Mouse (Mus musculus): ENCODE data around the gene Fadd. TPM values are rescaled to one million over a fixed set of nuclear protein-coding genes. Genes with fewer than 3 reads are reported as not detected.

The Fadd gene
- total RNA-seq, 2 experiments from 2014 or later: 16.6 to 16.7 TPM

DNA sequence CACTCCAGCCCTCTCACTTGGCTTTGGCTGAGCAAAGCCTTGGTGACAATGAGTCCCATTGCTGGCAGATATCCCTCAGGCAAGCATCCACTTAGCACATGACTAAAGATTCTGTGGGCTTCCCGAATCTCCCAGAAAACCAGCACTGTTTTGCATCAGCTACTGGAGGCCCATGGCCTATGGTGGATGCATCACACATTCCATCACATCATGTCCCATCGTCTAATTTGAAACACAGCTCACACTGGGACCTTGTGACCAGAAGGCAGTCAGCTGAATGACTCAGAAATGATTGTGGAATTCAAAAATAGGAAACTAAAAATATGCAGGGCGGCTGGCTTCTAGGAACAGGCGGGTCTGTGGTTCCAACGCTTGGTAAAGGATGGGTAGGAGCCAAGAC, 4.4 kb downstream of the Fadd start:
- DNase-seq: peak; percentile 57

DNA sequence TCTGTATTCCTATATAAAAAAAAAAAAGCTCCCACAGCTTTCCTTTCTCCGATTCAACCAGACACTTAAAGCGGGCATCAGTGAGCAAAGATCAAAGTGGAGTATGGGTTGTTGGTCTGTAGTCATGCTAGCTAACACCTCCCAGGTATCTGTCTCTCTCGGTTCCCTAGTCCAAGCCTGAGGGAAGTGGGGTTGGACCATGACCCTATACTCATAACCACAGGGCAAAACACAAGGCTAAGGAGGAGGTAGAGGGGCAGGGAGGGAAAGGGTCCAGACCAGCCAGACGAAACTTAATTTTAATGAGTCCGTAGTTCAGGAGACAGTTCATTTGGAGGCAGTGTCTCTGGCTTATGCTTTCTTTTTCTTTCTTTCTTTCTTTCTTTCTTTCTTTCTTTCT, 10.0 kb downstream of the Fadd start:
- DNase-seq: no peak

DNA sequence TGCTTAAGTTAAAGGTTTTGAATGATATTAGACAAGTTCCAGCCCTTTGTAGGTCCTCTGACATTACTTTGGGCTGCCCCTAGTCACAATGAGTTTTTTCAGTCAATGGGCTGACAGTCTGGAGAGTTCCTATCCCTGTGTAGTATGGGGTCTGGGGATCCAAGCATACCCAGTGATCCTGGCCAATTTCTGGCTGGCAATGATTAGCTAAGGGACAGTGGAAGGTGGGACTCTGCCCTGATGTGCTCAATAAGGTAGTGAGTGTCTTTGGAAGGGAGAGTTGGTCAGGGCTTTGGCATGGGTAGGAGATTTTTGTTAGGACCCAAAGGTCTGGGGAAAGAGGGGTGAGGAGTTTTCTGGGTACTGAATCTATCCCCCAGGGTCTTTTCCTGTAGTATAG, 10.7 kb downstream of the Fadd start:
- no peak for DNase-seq

DNA sequence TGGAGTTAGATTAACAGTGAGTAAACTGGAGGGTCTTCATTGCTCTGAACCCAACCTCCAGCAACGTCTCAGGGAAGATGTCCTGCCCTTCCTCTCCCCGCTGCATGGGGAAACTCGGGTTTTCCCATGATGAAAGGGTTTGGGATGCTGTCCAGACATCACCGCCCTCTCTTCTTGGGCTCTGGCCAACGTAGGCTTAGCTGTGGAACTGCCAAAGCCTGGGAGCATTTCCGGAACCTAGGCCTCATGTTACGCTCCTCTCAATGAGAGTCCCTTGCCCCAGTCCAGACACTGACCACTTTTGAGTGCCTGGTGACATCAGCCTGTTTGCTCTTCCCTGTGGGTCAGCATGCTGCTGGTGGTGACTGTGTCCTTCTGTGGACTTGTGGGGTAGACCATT, 12.8 kb downstream of the Fadd start:
- peak; percentile 87 for DNase-seq

DNA sequence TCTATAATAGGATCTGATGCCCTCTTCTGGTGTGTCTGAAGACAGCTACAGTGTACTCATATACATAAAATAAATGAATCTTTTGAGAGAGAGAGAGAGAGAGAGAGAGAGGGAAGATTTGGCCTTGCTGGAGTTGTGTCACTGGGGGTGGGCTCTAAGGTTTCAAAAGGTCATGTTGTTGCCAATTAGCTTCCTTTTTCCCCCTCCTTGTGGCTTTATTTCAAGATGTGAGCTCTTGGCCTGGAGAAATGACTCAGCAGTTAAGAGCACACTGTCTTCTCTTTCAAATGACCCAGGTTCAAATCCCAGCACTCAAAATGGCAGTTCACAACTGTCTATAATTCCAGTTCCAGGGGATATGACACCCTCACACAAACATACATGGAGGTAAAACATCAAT, 14.2 kb downstream of the Fadd start:
- no peak for DNase-seq

DNA sequence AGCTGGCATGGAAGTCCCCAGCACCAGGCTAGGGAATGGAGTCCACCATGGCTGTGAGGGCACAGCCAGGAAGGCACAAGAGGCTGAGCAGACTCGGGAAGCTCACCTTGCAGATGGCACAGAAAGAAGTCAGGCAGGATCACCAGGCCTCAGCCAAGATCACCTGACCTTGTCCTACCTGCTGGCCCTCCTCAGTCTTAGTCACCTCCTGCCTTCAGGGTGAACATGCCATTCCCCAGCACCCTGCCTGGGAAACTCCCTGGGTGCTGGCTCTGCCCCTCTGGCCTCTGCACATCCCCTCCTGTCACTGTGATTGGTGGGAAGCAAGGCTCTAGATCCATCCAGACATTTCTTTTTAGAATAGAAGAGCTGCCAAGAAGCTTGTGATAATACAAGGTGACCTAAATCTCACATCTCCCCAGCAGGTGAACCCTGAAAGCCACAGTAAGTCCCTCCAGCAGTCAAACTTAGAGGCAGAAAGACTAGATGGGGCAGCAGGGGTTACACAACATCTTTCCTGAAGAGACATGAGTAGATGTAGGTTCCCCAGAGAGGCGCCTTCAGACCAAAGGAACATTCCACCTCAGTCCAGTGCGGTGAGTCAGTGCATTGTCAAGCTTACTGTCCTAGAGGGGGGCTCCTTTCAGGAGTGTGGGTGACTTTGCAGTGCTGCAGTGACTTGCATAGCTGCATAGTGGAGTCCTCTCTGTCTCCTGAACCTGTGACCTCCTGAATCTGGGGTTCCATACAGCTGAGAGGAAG, 15.2 kb downstream of the Fadd start:
- DNase-seq: no peak

DNA sequence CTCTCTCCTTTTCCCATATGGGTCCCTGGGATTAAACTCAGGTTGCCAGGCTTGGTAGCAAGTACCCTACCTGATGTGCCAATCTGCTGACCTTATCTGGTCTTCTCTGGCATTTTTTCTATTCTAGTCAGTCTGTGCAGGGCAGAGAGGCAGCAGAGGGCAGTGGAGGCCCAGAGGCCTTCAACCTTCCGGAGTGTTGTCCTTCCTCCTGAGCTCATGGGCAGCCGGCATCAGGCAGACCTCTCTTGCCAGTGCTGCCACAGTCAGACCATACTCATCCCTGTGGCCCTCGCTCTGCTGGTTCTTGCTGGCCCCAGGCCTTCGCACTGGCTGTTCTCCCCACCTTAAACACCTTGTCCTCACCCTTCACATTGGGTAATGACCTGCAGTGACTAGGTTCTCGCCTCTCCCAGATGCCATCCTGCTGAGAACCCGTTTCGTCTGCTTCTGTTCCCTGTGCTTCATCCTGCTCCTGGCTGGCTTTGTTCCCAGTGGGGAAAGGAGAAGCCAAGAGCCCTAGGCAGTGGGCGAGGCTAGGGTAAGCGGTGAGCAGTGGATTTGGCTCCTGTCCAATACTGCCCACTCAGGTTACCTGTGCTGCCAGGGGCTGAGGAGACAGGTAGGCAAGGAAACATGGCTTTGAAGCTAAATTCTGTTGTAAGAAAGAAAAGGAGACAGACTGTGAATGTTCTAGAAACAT, 18.7 kb downstream of the Fadd start:
- DNase-seq: peak; percentile 54

DNA sequence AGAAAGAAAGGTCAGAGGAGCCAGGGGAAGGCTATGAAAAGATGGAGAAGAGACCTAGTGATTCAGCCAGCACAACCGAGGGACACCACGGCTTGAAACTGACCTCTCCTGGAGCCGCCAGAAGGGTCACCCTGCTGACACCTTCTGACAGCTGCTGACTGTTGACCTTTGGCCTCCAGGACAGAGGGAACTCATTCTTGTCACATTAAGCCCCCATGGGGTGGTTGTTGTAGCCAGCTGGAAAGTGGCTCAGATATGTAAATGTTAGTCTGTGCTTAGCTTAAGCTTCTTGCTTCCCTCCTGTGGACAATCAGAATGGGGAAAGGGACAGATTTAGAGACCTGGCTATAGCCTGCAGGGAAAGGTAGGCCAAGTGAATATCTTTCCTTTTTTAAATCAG, 20.2 kb downstream of the Fadd start:
- DNase-seq: no peak

DNA sequence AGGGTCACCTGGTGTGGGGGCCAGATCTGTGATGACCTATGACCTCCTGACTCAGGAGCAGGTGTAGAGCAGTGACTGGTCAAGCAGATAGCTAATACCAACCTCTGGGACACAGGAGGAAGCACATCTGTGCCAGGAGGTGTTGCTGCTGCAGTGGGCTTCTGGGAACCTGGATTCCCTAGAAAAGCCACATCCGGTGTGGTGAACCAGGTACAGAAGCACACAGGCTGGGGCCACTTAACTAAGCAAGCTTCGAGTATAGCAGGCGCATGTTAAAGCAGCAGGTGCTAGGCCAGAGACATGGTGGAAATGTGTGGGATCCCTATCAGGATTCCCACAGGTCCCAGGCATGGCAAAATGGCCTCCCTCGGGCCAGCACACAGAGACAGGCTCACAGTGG, 21.7 kb downstream of the Fadd start:
- DNase-seq: no peak

DNA sequence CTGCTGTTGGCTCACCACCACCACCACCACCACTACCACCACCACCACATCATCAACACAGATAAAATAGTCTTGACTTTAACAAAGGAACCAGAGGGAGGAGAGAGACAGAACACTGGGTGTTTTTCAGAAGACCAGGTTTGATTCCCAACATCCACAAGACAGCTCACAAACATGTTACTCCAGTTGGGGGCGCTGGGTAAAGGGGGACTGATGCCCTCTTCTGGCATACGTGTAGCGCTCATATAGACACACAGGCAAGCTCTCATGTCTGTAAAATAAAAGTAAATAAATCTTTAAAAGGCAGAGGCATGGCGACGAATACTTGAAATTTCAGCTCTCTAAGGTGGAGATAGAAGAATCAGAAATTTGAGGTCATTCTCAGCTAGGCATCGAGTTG, 23.7 kb downstream of the Fadd start:
- no peak for DNase-seq

DNA sequence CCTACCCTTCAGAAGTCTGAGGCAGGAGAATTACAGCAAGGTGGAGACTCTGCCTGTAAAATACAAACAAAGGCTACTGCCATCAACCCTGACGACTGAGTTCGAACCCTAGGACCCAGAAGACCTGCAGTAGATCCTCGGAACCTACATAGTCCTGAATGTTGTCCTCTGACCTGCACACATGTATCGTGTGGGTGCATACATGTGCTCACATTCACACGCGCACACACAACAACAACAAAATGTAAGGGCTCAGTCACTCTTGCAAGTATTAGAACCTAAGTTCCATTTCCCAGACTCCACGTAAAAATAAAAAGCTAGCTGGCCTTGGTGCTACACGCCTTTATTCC, 28.2 kb downstream of the Fadd start:
- no peak for DNase-seq

DNA sequence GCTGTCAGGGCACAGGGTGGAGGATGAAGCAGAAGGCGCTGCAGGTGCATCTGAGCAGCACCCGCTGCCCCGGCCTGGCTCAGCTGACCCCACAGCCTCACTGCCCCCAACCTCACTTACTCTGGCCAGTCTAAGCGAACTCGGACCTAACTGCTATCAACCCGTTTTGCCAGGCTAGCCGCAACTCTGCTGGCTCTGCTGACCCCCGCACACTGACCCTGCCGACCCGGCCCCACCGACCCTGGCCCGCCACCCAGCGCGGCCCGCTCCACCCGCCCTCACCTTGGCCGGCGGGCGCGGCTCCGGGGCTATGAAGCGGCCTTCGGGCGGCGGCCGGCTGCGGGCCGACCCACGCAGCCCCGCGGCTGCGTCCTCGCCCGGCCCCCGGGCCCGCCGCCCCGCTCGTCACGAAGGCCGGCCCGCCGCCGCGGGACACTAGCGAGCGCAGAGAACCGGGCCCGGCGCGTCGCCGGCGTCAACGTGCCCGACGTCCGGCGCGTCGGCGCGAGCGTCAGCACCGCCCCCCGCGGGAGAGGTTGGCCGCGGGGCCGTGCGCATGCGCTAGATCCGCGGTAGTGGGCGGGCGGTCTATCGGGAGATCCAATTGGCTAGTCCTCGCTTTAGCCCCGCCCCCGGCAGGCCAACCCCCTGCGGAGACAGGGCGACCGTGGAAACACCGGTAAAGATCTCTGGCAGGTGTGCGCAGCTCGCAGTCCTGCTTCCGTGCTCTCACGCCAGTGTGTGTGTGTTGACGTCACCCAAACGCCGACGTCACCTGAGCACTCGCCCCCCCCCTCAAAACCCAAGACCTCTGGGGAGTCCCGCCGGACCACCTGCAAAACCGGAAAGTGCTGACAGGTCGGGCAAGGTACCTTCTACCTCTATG, 28.8 kb downstream of the Fadd start, which contains the start of gene Ppfia1:
Gene Ppfia1, minus strand, starts transcription at position 493 of the 886 bp plus-strand sequence.
- DNase-seq: peak; percentile 99

DNA sequence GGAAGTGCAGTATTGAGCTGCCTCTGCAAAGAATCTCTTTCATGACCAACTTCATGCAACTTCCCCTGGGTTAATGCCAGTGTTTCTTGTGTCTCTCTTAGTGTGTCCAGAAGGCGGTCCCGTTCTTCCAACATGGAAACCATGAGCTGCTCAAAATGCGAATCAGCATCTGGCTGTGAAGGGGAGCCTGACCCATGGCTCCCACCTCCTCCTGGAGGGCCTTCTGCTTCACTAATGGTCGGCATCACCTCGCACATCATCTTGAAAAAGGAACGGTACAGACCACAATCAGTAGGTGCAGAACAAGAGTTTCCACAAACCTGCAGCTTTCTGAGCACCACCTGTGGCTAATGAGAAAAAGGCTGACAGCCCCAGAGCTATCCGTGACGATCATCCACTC, 30.0 kb downstream of the Fadd start:
- DNase-seq: no peak

DNA sequence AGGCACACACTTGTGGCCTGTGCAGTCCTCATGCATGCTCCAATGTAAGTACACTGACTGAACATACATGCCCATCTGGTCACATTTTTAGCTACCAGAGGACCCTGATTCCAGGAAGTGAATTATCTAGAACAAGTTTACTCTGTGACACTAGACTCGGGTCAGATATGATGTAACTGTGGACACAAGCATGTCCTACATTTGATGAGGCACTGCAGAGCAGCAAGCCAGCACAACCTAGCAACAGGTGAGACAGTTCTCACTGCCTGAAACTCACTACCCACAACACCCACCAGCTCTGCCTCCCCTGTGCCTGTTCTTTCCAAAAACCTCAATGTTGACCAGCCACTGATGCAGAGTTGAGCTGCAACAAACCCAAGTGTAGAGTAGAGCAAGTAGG, 31.5 kb downstream of the Fadd start:
- DNase-seq: no peak

DNA sequence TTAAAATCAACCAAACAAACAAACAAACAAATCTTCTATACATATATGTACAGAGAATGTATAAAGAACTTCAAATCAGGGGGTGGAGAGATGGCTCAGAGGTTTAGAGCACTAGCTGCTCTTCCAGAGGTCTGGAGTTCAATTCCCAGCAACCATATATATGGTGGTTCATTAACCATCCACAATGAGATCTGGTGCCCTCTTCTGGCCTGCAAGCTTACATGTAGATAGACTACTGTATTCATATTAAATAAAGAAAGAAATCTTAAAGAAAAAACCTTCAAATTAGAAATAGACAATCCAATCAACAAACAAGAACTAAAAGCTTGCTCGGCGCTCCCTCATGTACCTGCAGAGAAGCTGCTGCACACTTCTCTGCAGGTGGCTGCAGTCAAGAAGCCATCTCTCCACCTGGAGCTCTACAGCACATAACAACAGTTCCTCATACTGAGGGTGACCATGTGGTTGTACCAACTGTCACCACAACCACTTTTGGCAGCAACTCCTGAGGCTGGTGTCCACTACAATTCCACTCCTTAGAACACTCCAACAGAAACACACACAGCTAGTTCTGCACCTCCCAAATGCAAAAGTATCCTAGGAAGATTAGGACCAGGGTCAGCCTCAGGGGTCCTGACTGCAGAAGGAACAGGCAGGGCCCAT, 32.2 kb downstream of the Fadd start:
- no peak for DNase-seq

DNA sequence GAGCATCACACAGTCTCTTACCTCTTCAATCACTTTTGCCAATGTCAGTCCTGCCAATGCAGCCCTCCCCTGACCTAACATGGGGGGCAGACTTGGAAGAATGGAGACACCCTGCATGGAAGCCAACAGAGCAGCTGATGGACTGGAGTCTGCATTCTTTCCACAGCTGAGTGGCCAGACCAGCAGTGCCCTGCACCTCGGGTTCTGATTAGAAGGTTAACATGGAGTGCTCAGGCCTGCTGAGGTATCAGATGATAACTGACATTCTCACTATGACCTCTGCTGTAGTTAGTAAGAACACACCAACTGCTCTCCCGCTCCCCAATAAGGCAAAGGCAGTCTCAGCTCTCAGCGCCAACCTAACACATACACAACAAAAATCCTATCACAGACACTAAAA, 37.0 kb downstream of the Fadd start:
- DNase-seq: peak; percentile 68

DNA sequence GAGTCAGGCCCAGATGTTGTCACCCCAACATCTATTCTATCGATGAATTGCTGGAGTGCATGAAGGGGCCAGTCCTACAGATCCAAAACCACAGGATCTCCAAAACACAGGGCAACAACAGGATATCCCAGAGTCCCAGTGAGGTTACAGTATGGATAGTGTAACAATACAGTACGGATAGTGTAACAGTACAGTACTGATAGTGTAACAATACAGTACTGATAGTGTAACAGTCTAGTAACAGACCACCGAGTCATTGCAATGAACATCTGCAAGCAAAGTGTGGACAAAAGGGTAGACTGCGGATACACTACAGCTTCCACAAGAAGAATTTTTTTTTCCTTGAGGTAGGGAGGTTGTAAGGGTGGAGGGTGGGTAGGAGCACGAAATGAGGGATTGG, 40.9 kb downstream of the Fadd start:
- DNase-seq: no peak

DNA sequence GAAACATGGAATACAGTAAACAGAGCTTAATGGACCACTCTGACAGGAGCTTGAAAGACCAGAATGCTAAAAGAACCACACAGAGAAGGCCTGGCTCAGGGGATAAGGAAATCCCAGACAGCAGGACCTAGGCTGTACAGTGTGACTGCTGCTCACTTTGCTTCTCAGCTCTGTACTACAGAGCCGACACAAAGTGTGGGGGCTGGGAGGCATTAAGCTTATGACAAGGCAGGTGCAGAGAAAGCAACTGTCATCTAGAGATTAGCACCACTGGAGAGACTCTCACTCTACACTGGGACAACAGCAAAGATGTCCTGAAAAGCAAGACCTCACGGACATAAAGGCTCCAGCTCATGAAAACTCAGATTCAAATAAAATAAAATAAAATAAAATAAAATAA, 43.1 kb downstream of the Fadd start:
- no peak for DNase-seq

DNA sequence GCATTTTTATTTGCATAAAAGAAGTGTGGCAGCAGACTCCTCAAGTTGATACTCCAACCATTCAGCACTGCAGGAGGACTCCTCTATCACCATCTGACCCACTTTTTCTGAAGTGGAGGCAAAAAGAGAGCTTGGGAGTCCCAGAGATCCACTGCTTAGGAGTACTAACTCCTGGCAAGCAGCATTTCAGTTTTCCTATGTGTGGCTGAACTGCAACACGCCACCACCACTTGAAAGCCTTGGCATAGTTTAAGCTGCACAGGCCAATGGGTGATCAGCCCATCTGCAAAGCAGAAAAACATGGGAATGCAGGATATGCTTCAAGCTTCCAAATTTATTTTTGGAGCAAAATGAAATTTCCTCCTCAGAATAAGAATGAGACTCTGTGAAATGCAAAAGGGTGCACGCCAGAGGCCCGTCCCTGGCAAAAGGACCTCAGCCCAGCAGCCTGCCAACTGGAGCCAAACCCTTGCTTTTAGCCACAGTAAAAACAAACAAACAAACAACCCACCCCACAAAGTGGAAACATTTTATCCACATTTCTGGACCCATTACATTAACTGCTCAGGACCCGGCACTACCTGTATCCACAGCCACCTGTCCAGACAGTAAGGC, 44.1 kb downstream of the Fadd start:
- peak; percentile 28 for DNase-seq

DNA sequence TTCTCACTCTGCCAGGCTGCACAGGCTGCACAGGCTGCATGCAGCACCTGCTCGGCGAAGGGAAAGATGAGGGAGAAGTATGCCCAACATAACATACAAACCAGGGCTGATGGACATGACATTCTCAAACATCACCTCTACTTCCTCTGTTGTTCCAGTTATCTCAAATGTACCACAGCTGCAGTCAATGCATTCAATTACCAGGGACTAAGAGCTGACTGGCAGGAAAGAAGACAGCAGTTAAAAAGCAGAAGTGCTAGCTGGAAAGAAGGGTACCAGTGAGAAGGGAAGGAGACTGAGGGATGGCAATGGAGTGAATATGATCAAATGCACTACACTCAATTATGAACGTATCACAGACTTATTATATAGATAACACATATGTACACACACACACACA, 45.9 kb downstream of the Fadd start:
- no peak for DNase-seq

DNA sequence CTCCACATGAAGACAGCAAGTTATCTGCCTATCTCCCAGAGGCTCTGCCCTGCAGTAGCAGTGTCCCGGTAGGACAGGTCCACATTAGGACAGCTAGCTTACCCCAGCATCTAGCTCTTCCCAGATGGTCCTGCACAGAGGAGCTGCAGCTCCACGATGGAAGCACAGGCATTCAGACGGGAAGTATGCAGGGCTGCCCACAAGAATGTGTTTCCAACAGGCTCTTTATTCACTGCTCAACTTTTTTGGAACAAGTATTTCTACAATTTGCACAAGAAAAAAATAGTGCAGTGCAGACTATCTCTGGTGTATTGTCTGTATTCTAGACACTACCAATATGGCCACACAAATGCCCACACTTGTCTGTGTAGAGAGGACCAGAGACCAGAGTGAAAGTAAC, 47.5 kb downstream of the Fadd start:
- no peak for DNase-seq
